Mouse (Mus musculus) regulatory T cell (primary cell): ENCODE measurements at regions not wholly inside any gene's neighbourhood (a gene's known extent, or its start where the extent isn't known, plus 50 kb on each side); places are given as distances from the start of the nearest gene placed in this dataset.

Experiments used
- in situ Hi-C: fragments of 300-600 bp; cut with MboI, MseI; formaldehyde crosslinking; loops from one replicate; pipeline ENCODE4 v1.15.1; 2025; ENCODE audit warnings: high pct_unique_total_duplicates

DNA sequence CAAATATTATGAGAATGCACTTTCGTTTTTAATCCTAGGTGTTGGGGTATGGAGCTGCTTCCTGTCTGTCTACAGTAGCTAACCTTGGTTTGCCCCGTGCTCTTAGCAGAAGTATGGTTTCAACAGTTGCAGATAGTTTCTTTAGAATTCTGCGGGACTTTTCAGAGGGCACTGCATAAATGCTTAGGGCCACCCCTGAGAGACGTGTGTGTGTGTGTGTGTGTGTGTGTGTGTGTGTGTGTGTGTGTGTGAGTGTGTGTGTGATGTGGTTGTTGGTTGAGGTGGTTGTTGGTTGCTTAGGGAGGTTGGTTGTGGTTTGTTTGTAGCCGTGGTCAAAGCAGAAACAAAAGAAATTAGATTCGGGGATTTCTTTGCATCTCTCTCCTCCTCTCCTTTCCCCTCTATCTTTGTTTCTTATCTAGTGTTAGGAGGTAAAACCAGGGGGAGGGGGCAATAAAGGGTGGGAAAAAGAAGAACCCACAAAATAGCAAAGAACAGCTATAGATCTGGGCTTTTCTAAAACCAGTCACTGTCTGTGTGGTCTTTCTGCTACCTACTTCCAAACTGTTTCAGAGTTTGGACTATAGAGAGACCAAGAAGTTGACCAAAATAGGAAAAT lies 118.7 kb upstream of the Lemd2 start:
- in situ Hi-C loops = loop anchor here (25.0 kb wide), 1 partner anchor 964 kb away; no protein-coding TSS in a partner anchor

DNA sequence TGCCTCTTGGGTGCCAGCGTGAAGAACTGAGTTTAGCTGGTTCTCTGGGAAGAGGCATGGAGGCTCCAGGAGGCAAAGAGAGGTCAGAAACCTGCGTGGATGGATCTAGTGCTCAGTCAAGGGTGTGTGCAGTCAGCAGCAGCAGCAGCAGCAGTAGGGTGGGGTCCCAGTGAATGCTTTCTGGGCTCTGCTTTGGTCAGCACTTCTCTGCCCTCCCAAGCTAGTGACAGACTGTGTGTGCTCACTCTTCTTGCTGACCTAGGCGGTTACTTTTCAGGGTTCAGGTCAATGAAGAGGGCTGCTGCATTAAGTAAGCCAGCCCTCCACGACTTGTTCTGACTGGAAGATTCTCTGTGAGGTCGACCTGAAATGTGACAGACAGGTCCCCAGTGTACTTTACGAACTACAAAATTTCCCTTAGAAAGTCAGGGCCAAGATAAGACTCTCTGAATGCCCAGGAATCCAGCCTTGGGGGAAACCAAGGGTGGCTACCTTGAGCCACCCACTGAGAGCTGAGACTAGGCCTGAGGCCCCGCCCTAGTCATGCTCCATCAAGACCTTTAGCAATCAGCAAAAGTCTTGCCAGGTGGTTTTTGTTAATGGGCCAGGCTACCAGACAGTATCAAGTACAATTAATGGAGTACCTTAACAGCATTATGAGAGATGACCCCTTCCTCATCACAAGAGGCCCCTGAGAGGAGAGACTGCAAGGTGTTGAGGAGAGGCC lies 114.9 kb upstream of the Lemd2 start:
- in situ Hi-C loops = loop anchor here (25.0 kb wide), 1 partner anchor 968 kb away; no protein-coding TSS in a partner anchor

DNA sequence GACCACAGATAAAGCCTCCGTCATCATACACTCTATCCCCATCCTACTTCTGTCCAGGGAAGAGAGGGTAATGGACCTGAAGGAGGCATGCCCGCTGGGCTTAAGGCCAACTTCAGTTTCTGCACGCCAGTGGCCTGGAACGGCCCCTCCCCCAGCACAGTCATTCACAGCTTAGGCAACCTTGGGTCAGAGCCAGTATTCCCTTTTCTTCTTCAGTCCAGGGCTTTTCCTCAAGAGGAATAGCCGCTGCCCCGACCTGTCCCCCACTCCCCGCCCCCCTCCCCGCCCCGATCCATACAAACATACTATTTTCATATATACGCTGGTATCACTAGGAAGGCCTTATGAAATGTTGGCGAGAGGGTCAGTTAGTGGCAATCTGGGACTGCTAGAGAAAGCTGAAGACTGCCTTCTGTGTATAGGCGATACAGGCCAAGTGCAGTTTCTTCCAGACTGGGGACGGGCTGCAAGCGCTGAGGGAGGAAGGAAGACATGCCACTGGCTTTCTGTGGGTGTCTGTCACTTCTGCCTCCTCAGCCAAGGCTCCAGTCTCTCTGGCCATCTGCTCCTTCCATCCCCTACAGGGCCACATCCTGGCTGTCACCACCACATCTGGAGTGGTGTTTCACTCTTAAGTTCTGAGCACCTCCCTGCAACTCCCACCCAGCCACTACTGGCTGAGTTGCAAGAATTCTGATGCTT lies 113.5 kb upstream of the Lemd2 start:
- in situ Hi-C loops = loop anchor here (25.0 kb wide), 1 partner anchor 970 kb away; no protein-coding TSS in a partner anchor

DNA sequence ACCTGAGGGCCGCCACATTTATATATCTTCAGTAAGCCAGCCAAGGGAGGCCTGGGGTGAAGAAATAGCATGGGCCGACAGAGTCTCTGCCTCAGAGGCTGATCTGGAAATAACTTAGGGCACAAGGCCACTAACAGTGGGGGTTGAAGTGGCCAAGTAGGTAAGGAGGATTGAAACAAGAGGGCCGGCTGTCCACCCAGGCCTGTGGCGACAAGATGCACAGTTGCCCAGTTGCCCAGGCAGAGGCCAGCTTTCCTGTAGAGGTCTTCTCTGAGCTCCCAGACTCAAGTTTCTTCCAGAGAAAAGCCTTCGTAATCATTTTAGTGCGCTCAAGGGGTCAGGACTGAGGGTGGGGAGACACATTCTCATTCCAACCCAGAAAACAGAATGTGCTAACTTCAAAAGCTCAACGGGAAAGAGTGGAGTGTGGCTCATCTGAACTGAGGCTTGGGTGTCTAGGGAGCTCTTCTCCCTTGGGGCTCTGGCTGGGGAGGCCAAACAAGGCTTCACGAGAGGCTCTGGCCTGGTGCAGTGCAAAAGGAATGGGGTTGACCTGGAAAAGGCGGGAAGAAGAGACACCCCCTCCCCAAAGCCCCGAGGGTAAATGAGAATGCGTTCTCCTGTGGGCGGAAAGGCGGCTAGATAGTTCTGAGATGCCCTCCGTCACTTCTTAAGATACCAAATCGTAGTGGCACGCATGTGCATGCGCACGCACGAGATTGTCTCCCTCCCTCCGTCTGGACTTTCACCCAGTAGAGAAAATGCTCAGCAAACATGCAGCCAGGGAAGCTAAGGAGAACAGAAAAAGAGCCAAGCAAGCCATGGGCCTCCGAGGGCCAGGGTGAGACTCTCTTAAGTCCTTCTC lies 112.7 kb upstream of the Lemd2 start:
- in situ Hi-C loops = loop anchor here (25.0 kb wide), 1 partner anchor 970 kb away; no protein-coding TSS in a partner anchor

DNA sequence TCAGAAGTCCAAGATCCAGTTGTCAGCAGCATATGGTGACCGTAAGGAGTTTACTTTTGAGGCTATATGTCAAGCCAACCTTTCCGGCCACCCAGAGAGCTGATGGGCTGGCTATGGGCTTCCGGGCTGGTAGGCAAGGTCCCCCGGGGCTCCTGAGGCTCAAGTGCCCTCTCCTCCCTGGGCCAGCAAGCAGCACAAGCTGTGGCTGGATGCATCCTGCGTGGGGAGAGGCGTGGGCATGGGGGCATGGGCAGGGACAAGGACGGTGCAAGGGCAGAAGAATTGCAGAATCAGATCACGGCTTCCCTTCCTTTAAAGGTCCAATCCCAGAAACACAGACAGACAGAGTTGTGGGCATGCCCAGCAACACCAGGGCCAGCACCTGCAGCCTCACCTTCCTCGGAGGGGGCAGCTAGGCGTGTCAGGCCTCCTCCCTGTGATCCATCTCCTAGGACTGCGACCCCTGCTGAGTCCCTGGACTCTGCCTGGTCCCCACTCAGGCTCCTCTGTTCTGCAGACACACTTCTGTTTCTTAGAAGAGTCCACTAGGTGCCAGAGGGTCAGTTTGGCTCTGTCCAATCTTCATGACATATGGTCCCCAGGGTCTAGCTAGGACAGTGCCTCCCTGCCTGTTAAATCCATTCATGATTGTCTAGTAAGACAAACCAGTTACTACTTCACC lies 111.8 kb upstream of the Lemd2 start:
- in situ Hi-C loops = loop anchor here (25.0 kb wide), 1 partner anchor 971 kb away; no protein-coding TSS in a partner anchor

DNA sequence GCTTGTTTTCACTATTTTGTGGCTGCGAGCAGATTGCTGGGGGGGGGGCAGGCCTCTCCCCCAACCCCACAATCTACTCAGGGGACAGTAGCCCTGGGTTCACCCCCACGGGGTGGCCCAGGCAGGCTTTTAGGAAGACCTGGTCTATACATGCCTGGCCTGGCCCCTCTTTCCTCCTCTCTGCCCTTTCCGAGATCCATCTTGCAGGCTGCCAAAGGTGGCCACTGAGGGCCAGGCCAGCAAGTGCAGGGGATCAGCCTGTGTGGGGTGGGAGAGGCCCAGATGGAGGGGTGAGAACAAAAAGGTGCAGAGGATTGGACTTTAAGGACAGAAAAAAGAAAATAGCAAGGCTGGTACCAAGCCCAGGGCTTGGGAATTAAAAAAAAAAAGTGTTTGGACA lies 111.2 kb upstream of the Lemd2 start:
- in situ Hi-C loops = loop anchor here (25.0 kb wide), 1 partner anchor 972 kb away; no protein-coding TSS in a partner anchor

DNA sequence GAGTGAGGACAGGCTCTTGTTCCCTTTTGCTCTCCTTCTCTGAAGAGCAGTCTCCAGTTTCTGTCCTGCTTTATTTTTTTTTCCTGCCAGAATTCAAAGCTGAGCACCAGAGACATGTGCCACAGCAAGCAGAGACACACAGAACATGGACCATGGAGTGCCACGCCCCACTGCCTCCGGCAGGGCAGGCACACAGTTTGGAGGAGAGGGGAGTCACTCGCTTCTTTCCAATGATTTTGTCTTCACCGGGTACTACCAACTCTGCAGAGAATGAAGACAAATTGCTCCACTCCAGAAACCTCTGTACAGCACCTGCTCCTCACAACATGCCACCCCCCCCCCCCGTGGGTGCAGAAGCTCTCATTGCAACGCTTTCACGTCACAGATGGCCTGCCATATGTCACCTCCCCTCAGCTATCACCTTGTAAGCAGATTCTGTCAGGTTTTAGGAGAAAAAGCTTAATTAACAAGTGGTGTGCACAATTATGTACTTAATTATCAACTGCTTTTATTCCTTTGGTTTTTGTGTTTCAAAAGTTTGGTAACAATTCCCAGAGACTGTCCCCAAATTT lies 110.6 kb upstream of the Lemd2 start:
- in situ Hi-C loops = loop anchor here (25.0 kb wide), 1 partner anchor 972 kb away; no protein-coding TSS in a partner anchor

DNA sequence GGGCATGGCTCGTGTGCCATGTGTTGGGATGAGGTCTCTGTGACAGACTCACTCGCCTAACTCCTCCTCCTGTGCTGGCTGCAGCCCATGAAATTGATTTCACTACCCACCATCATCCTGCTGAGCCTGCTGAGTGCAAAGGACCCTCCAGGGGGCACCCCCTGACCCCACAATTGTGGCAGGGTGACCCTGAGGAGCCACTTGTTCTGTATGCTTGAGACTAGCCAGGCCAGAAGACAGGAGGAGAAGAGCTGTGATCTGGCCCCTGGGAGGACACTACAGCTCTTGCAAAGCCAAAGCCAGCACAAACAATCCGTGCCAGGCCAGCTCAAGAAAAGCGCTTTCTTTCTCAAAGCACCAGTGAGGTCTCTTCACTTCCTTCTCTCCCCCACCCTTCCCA lies 104.7 kb upstream of the Lemd2 start:
- in situ Hi-C loops = loop anchor here (25.0 kb wide), 1 partner anchor 978 kb away; no protein-coding TSS in a partner anchor

DNA sequence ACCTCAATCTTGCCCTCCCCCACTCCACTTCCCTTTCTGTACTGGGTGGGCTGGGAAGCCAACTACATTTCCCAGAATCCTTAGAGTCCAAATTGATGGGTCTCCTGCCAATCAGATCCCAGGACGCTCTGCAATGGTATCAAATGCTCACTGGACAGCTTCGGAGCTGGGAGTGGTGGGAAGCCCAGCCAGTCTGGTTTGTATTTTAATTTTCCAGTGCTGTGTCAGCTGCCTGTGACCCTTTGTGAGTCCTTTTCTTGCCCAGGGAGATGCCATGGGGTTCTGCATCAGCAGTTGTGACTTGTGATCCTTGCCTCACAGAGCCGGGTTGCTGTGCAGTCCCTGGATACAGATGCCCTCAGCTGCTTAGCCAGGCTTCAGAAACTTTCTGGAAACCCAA lies 100.6 kb upstream of the Lemd2 start:
- in situ Hi-C loops = loop anchor here (25.0 kb wide), 1 partner anchor 982 kb away; no protein-coding TSS in a partner anchor

DNA sequence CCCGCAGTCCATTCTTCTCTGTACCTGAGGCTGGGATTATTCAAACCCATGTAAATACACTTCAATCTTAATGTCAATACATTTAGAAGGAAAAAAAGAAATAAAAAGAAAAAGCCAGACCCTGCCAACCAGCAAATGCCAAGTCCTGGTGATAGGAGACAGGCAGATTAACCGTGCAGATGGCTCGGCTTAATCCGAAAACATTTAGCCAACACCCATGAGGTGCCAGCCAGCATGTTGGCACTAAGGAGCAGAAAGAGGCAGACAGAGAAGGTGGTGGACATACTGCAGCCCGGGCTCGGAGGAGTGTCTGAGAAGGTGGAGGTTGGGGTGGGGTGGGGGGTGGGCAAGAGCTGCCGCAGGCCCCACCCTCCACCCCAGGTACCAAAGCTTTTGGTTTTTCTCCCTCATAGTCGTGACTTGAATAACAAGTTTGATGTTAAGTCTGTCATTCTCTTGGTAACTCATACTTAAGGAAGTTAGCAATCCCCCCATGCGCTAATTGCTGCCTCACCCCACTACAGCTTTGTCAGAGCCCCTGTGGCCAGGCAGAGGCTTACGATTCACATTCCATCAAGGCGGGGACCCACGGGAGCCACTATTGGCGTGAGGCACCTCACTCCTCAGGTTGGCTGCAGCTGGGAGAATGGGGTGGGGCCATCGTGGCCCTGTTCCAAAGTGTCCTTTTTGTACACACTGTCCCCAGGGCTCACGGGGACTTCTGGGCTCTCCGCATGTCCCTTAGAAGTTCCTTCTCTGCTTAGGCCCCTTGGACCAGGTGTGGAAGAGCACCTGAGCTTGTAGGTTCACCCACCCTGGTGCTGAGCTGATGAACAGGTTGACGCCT lies 99.6 kb upstream of the Lemd2 start:
- in situ Hi-C loops = loop anchor here (25.0 kb wide), 1 partner anchor 983 kb away; no protein-coding TSS in a partner anchor

DNA sequence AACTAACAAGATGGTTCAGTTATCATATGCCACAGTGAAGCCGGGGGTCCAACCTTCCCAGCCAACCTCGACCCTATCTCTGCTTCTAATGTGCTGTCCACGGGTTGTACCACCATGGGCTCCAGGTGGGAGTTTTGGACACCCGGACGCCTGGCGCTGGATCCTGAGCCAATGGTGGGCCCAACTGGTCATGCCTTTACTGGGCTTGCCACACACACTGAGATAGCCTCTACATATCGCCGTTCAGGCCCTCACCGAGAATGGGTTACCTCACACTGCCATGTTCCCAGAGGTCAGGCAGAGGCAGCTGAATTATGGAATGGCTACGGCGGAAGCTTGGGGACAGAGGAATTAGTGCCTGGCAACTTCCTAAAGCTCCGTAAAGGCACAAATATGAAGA lies 98.8 kb upstream of the Lemd2 start:
- in situ Hi-C loops = loop anchor here (25.0 kb wide), 1 partner anchor 984 kb away; no protein-coding TSS in a partner anchor

DNA sequence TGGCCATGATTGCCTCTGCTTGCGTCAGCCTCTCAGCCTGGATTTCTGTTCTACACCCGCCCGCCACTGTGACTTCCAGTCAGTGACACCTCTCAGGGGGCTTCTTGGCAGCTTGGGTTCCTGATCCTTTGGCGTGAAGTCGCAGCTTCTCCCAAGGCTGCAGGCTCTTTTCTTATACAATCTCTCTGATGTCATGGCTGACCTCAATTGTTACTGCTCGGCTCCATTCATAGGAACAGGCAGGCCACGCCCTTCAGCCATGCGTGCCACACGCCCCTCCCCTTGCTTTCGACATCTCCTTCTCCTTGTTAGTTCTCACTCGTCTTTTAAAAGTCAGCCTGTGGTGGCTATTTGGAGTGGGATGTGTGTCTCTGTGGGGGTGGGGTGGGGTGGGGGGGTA lies 97.1 kb upstream of the Lemd2 start:
- in situ Hi-C loops = loop anchor here (25.0 kb wide), 1 partner anchor 986 kb away; no protein-coding TSS in a partner anchor

DNA sequence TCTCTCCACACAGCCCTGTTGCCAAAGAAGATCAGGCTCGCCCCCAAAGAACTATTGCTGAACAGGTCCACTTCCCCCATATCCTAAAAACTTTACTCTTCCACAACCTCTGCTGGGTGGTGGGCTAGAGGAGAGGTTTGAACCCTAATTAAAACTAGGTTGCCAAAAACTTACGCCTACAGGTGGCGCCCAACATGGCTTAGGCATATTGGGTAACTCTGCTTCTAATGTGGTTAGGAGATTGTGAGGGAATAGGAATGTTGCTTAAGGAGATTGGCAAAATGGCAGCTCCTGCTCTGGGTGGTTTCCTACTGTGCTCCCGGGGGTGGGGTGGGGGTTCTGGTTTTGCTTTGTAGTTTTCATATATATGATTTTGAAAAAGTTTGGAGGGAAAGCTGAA lies 95.0 kb upstream of the Lemd2 start:
- in situ Hi-C loops = no loop called here

DNA sequence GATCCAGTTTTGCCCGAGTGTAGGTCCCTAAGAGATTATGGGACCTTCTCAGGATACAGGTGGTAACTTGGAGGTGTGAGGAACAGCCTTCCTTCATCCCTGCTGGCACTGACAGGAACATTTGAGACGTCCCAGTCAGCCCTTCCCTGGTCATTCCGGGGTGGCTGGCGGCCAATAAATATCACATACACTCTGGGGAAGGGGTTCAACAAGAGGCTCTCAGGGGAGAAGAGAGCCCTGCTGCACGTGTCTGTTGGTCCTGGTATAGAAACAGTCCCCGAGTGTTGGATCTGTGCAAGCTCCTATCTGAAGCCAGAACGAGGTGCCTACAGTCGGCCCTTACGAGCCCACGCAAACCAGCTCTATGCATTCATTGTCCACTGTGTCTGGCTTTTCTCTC lies 94.1 kb upstream of the Lemd2 start:
- in situ Hi-C loops = no loop called here

DNA sequence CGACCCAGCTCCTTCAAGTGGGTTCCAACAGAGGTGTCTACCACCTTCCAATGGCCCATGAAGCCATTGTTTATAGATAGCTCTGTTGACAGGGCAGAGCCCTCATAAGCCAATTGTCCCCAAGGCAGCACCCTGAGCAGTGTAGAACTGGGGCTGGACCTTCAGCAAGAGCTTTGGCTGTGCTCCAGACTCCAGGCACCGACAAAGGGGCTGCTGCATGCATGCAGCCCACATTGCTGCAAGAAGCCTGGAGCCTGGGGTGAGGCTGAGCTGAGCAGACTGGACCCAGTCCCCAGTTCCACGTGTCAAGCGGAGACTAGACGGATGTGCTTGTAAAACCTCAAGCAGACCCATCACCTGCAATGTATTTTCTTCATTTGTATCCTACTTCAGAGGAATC lies 91.9 kb upstream of the Lemd2 start:
- in situ Hi-C loops = no loop called here

DNA sequence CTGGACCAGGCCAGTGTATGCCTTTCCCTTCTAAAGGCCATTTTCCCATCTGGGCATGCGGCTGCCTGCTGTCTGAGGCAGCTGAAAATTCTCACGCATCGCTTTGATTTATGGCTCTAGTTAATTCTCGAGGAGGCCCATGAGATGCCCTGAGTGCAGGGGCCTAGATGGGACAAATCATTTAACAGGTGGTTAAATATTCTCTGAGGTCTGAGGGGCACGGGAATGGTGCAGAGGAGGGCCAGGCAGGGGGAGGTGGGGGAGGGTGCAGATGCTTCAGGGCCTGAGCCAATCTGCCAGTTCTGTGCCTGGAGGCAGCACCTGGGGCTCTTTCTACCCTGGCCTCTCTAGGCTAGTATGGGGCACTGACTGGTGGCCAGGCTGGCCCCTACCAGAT lies 89.9 kb upstream of the Lemd2 start:
- in situ Hi-C loops = no loop called here

DNA sequence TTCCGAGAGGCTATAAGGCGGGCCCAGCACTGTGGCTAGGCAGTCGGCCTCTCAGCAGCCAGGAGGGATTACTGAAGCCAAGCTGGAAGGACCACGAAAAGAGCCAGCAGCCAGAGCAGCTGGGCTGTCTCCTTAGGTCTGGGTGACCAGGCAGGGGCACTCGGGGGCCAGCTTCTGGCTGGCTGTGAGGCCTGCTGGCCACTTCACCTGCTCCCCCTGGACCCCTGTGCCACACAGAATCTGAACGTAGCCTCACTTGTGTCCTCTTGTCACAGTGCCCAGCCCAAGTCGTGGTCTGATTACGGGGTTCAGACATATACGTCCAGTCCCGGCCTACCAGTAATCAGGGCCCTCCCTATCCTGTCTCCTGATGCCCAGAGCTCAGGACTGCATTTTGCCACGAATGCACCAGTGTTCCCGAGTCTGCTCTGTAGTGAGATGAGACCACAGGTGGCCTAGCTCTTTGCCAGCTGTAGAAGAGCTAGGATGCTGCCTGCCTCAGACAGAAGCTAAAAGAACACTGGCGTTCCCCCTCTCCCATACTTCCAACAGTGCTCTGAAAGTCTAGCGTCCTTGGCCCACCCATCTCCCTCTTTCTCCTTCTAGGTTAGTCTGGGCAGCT lies 89.4 kb upstream of the Lemd2 start:
- in situ Hi-C loops = no loop called here

DNA sequence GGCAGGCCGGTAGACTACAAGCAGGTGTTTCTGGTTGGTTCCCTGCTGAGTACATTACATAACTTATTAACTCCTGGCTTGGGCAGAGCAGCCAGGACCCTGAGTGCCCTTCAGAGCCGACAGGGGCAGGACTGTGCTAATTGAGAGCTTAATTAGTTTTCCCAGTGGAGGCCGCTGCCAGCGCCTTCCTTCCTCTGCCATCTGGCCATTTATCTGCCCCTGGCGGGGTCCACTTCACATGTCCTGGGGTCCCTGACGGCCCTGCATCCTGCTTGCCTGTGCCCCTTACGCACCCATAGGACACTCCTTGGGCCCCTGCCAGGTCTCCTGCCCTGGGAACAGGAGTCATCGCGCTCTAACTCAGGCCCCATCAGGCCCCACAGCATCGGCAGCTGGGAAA lies 87.4 kb upstream of the Lemd2 start:
- in situ Hi-C loops = no loop called here

DNA sequence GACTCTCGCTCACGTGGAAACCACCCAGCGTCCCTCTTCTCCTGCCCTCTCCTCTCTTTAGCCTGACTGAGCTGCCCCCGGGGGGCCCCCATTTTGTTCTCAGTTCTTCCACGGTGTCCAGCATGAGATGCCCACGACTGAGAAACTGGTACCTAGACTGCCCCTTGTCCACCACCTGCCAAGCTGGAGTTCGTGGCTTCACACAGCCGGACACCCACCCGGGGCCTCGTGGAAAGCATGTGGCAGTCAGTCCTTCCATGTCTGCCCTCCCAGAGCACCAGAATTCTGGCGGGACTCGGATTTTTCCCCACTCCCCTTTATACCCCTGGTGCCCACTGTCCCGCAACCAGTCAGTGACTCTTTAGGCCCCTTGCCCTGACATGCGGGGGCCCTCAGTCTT lies 86.9 kb upstream of the Lemd2 start:
- in situ Hi-C loops = no loop called here
